Mouse (Mus musculus) G1E (cell line): ENCODE measurements at regions not wholly inside any gene's neighbourhood (a gene's known extent, or its start where the extent isn't known, plus 50 kb on each side); places are given as distances from the start of the nearest gene placed in this dataset.

Source experiments
- CTCF ChIP-seq: IDR thresholded peaks from 2 replicates; pipeline ENCODE4 v1.5.1; 2012; ENCODE audit warnings: low read depth, low read length, inconsistent platforms, mixed read lengths
- GATA1 ChIP-seq: IDR thresholded peaks from 2 replicates; pipeline ENCODE4 v1.6.1; 2012; ENCODE audit warnings: borderline replicate concordance, low read length, inconsistent platforms, mixed read lengths
- POLR2AphosphoS5 ChIP-seq: IDR thresholded peaks from 2 replicates; pipeline ENCODE4 v1.6.1; 2012; ENCODE audit warnings: low read depth, low read length, inconsistent platforms; ENCODE audit not compliant: insufficient replicate concordance
- TAL1 ChIP-seq: conservative IDR thresholded peaks from 2 replicates; pipeline ENCODE4 v1.6.1; 2012; ENCODE audit warnings: low read depth, low read length, inconsistent platforms, mixed read lengths

DNA sequence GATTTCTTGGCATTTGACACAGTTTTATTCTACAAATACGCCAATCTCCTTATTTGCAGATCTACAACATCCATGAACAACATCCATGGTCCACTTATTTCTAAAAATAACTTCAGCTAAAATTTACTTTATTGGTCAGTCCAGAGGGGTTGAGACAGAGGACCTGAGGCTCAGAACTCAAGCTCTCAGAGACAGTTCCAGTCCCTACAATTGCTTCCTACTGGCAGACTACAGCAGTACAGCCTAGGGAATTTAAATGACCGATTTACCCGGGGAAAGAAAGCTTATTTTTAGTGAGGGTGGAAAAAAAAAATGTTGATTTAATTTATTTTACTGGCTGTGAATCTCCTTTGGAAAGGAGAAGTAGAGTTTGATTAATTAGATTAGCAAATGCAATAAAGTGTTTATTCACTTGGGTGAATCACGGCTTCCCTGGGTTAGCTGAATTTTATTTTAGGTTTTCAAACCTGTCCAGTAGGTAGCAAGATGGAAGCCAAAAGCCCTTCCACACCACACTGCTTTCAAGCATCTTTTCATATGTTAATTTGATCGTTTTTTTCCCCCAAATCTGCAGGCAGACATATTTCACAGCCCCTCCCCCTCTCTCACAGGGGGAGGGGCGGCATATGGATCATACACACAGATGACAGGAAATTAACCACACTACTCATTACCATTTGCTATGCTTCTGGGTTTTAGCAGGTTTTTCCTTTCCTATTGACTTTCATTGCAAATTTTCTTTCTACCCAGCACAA is 143.0 kb downstream of the Sox4 start:
- TF ChIP-seq POLR2AphosphoS5 (no peak), CTCF (no peak), GATA1 (no peak), TAL1 (no peak)
